Mouse (Mus musculus): ENCODE results near the gene Mmd. TPM values are rescaled to one million over a fixed set of nuclear protein-coding genes. Genes with fewer than 3 reads are reported as not detected.

The Mmd gene
- 61.0 and 62.3 TPM in 2 replicates for polyA plus RNA-seq (2012; rRNA removed)

GRCm38 (mm10) chr11:90249025-90249650 is at the start of gene Mmd:
Gene Mmd, plus strand, starts transcription at chr11:90249456.

Other genes with a start within 250 kb of the Mmd start
- 1.4 and 1.7 TPM in 2 replicates for gene Pctp, start 246.6 kb upstream of the Mmd start, polyA plus RNA-seq (2012; rRNA removed)
- gene Tmem100, start 219.1 kb upstream of the Mmd start, polyA plus RNA-seq (2012; rRNA removed): 6.6 and 9.6 TPM in 2 replicates
- gene Gm45716, start 61.8 kb upstream of the Mmd start, polyA plus RNA-seq (2012; rRNA removed): 14.1 and 16.1 TPM in 2 replicates
- 3.9 and 5.5 TPM in 2 replicates for gene Hlf, start 141.4 kb downstream of the Mmd start, polyA plus RNA-seq (2012; rRNA removed)